Mouse (Mus musculus) MEL (cell line): ENCODE data around the gene Wdr70. TPM values are rescaled to one million over a fixed set of nuclear protein-coding genes. Genes with fewer than 3 reads are reported as not detected.

Source experiments
- DNase-seq: peaks from one replicate; pipeline ENCODE4 v3.0.0; 2011; ENCODE audit warnings: low read depth, low spot score
- H3K27ac ChIP-seq: 2 replicates; pipeline ENCODE4 v1.5.1; 2012; ENCODE audit warnings: low read depth, mild to moderate bottlenecking, control low read depth, low read length, moderate library complexity; ENCODE audit not compliant: control insufficient read depth
- H3K27me3 ChIP-seq, 2 experiments: fragments of 150-350 bp in 1 of 2; sonication (generic) in 1 of 2; 2 replicates each; pipeline ENCODE4 v1.6.1; 2012; ENCODE audit warnings: low read length in 2 of 2, mild to moderate bottlenecking in 2 of 2, improper control_type of control experiment in 1 of 2, moderate library complexity in 1 of 2; ENCODE audit not compliant: insufficient read depth in 2 of 2, control insufficient read depth in 1 of 2
- H3K36me3 ChIP-seq, 2 experiments: 2 replicates each; pipeline ENCODE4 v1.6.1; 2012 to 2014; ENCODE audit warnings: low read length in 2 of 2, improper control_type of control experiment in 1 of 2, inconsistent platforms in 1 of 2, mild to moderate bottlenecking in 1 of 2; ENCODE audit not compliant: insufficient read depth in 2 of 2, control insufficient read depth in 1 of 2
- H3K4me1 ChIP-seq, 2 experiments: fragments of 150-350 bp in 1 of 2; sonication (generic) in 1 of 2; 2 replicates each; pipeline ENCODE4 v1.6.1; 2012; ENCODE audit warnings: low read length in 2 of 2, improper control_type of control experiment in 1 of 2, mild to moderate bottlenecking in 1 of 2; ENCODE audit not compliant: insufficient read depth in 2 of 2, control insufficient read depth in 1 of 2
- H3K4me3 ChIP-seq, 2 experiments: fragments of 150-350 bp in 1 of 2; sonication (generic) in 1 of 2; 2 replicates each; pipeline ENCODE4 v1.5.1; 2012; ENCODE audit warnings: low read depth in 2 of 2, low read length in 2 of 2, mild to moderate bottlenecking in 2 of 2, moderate library complexity in 2 of 2, control low read depth in 1 of 2, improper control_type of control experiment in 1 of 2; ENCODE audit not compliant: control insufficient read depth in 1 of 2, insufficient read depth in 1 of 2
- H3K79me2 ChIP-seq: 2 replicates; pipeline ENCODE4 v1.6.1; 2012; ENCODE audit warnings: mild to moderate bottlenecking, low read length, moderate library complexity; ENCODE audit not compliant: control insufficient read depth, poor library complexity, insufficient read depth
- H3K9ac ChIP-seq: 2 replicates; pipeline ENCODE4 v1.6.1; 2012; ENCODE audit warnings: low read depth, mild to moderate bottlenecking, control low read depth, low read length, moderate library complexity; ENCODE audit not compliant: control insufficient read depth, poor library complexity, severe bottlenecking
- H3K9me3 ChIP-seq: fragments of 150-350 bp; sonication (generic); replicated peaks from 2 replicates; pipeline ENCODE4 v1.6.1; 2012; ENCODE audit warnings: mild to moderate bottlenecking, low read length, improper control_type of control experiment, moderate library complexity; ENCODE audit not compliant: insufficient read depth
- BHLHE40 ChIP-seq: IDR thresholded peaks from 2 replicates; pipeline ENCODE4 v1.6.1; 2012; ENCODE audit warnings: low read depth, mild to moderate bottlenecking, inconsistent platforms, low read length, improper control_type of control experiment, borderline replicate concordance
- CHD1 ChIP-seq: IDR thresholded peaks from 2 replicates; pipeline ENCODE4 v1.6.1; 2012; ENCODE audit warnings: low read depth, mild to moderate bottlenecking, inconsistent platforms, low read length, improper control_type of control experiment
- CTCF ChIP-seq, 3 experiments: IDR thresholded peaks in 2 of 3; conservative IDR thresholded peaks in 1 of 3; 2 replicates each; pipeline ENCODE4 v1.5.1; 2011 to 2012; ENCODE audit warnings: low read length in 3 of 3, low read depth in 2 of 3, mild to moderate bottlenecking in 2 of 3, improper control_type of control experiment in 1 of 3, inconsistent platforms in 1 of 3, mixed read lengths in 1 of 3, moderate library complexity in 1 of 3; ENCODE audit not compliant: control insufficient read depth in 1 of 3, insufficient read depth in 1 of 3, poor library complexity in 1 of 3, severe bottlenecking in 1 of 3
- E2F4 ChIP-seq: IDR thresholded peaks from 2 replicates; pipeline ENCODE4 v1.6.1; 2011; ENCODE audit warnings: low read depth, low read length, improper control_type of control experiment, borderline replicate concordance
- ETS1 ChIP-seq: IDR thresholded peaks from 2 replicates; pipeline ENCODE4 v1.6.1; 2012; ENCODE audit warnings: low read depth, mild to moderate bottlenecking, inconsistent platforms, low read length, improper control_type of control experiment, moderate library complexity
- JUND ChIP-seq: IDR thresholded peaks from 2 replicates; pipeline ENCODE4 v1.6.1; 2011; ENCODE audit warnings: low read depth, mild to moderate bottlenecking, improper control_type of control experiment, low read length
- MAFK ChIP-seq: IDR thresholded peaks from 2 replicates; pipeline ENCODE4 v1.6.1; 2011; ENCODE audit warnings: low read depth, mild to moderate bottlenecking, low read length, improper control_type of control experiment, borderline replicate concordance
- MAZ ChIP-seq: IDR thresholded peaks from 2 replicates; pipeline ENCODE4 v1.6.1; 2012; ENCODE audit warnings: low read depth, mild to moderate bottlenecking, inconsistent platforms, low read length, improper control_type of control experiment
- MXI1 ChIP-seq: IDR thresholded peaks from 2 replicates; pipeline ENCODE4 v1.6.1; 2011; ENCODE audit warnings: mild to moderate bottlenecking, low read depth, low read length, improper control_type of control experiment
- NELFE ChIP-seq: IDR thresholded peaks from 2 replicates; pipeline ENCODE4 v1.6.1; 2011; ENCODE audit warnings: low read depth, low read length, improper control_type of control experiment
- NRF1 ChIP-seq: IDR thresholded peaks from 2 replicates; pipeline ENCODE4 v1.6.1; 2014; ENCODE audit warnings: low read depth, mild to moderate bottlenecking, inconsistent platforms, low read length, improper control_type of control experiment, moderate library complexity; ENCODE audit not compliant: poor library complexity, insufficient read depth, severe bottlenecking
- RCOR1 ChIP-seq: IDR thresholded peaks from 2 replicates; pipeline ENCODE4 v1.6.1; 2012; ENCODE audit warnings: low read depth, mild to moderate bottlenecking, inconsistent platforms, low read length, improper control_type of control experiment
- TBP ChIP-seq: IDR thresholded peaks from 2 replicates; pipeline ENCODE4 v1.8.0; 2011; ENCODE audit warnings: low read depth, low read length, improper control_type of control experiment
- UBTF ChIP-seq: IDR thresholded peaks from 2 replicates; pipeline ENCODE4 v1.6.1; 2012; ENCODE audit warnings: low read depth, mild to moderate bottlenecking, inconsistent platforms, low read length, improper control_type of control experiment, moderate library complexity, borderline replicate concordance; ENCODE audit not compliant: insufficient read depth
- ZC3H11A ChIP-seq: IDR thresholded peaks from 2 replicates; pipeline ENCODE4 v1.6.1; 2012; ENCODE audit warnings: low read depth, mild to moderate bottlenecking, inconsistent platforms, low read length, improper control_type of control experiment
- polyA plus RNA-seq, 2 experiments: library from polyadenylated mRNA; stranded (reverse) in 1 of 2; unstranded in 1 of 2; fragments of >175 nt in 1 of 2; fragments of >200 nt in 1 of 2; gene quantifications; 2 replicates each; pipeline versions ENCODE4 v1.2.1 to v1.2.4; 2012; ENCODE audit warnings: low replicate concordance in 2 of 2, low read depth in 1 of 2; ENCODE audit not compliant: insufficient read length in 2 of 2, insufficient read depth in 1 of 2, missing spikeins in 1 of 2
- total RNA-seq: library from RNA; depleted of rRNA; stranded (reverse); fragments of 300-350 nt; gene quantifications from 2 replicates; pipeline ENCODE4 v1.2.3, GENCODE M21; 2012

Wdr70 gene
- total and polyA plus RNA-seq, 3 experiments: 40.7 to 48.8 TPM; not detected in 1

DNA sequence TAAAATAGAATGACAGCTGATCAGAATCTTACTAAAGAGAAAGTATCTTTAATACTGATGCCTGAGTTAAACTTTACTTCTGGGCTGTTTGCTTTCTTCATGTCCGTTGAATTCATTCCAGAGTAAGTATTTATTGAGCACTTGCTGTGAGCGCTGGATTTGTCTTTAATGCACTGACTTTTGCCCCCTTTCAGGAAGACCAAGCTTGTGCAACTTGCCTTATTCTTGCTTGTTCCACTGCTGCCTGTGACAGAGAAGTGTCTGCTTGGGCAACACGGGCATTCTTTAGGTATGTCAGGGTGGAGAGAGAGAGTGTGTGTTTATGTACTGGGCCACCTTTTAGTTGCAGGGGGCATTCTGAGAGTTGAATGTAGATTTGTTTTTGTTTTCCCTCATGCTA lies 32.3 kb upstream of the Wdr70 start:
- no peaks in the 10 kb centered on the region for H3K4me1 ChIP-seq
- peaks cover 0 to 60% of the 10 kb centered on the region in 2 experiments; a peak in 3 of 4 replicates for H3K36me3 ChIP-seq
- H3K27ac ChIP-seq: no peak overlapping the region
- no peaks in the 10 kb centered on the region for H3K27me3 ChIP-seq
- no peak for TF ChIP-seq MAZ
- TF ChIP-seq UBTF: no peak
- no peak for TF ChIP-seq BHLHE40
- TF ChIP-seq ETS1: no peak
- TF ChIP-seq E2F4: no peak
- no peak for TF ChIP-seq JUND
- TF ChIP-seq NRF1: no peak
- no peak for TF ChIP-seq NELFE
- no peak for TF ChIP-seq TBP
- no peaks in the 10 kb centered on the region for H3K79me2 ChIP-seq
- H3K9me3 ChIP-seq: no peaks in the 10 kb centered on the region
- no peak overlapping the region for H3K9ac ChIP-seq
- DNase-seq: no peak
- no peak overlapping the region for H3K4me3 ChIP-seq

DNA sequence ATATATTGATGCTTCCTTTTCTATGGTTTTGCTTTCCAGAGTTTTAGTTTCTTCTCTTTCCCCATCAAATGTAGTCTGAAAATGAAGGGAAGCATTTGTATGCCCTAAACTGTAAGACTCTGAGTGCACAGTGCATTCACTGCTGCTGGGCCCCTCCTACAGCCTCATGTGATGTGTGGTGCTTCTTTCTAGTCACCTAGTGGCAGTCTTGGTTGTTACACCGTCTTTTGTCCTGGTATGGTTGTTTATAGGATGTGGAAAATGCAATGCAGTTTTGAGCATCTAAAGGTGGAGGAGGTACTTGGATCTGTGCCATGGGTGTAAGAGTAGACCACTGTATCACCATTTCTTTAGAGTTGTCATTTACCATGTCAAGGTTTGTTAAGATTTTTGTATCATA lies 30.3 kb upstream of the Wdr70 start:
- Histone ChIP-seq H3K4me3 (no peak overlapping the region), H3K9me3 (no peaks in the 10 kb centered on the region), H3K4me1 (no peaks in the 10 kb centered on the region), H3K27ac (no peak overlapping the region), H3K36me3 (peaks cover 0 to 65% of the 10 kb centered on the region in 2 experiments; a peak in 3 of 4 replicates), H3K27me3 (no peaks in the 10 kb centered on the region), H3K9ac (no peak overlapping the region), H3K79me2 (no peaks in the 10 kb centered on the region)
- TF ChIP-seq ZC3H11A: no peak
- peak in 2 of 3 experiments; percentile 20 to 28; a peak in 3 of 6 replicates for TF ChIP-seq CTCF (IDR thresholded peaks at IDR 0.05 in 2 of 3, conservative IDR thresholded peaks at IDR 0.05 in 1 of 3; ENCODE audit: control insufficient read depth in 1 of 3, insufficient read depth in 1 of 3, low read depth in 2 of 3, low read length in 3 of 3, poor library complexity in 1 of 3, severe bottlenecking in 1 of 3)
- TF ChIP-seq MXI1: no peak
- peak; percentile 56 for DNase-seq

DNA sequence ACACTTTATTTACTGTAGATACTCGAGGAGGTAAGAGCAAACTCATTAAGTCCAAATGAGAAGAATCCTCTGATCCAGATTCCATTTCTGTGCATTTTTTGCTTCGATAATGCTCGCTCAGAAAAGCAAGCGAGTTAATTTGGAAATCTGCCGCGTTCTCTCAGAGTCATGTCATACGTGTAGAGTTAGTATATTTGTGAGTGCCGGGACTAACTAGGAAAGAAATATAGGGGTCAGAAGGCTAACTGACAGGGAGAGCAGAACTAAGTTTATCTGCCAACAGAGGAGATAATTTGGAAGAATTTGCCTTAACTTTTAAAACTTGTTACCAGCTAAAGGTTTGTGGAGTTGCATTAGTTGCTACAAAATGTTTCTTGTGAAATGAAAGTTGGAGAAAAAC lies 10.8 kb upstream of the Wdr70 start:
- DNase-seq: no peak
- H3K4me1 ChIP-seq: peaks cover 4 to 12% of the 10 kb centered on the region in 2 experiments
- peaks cover 19 to 27% of the 10 kb centered on the region in 2 experiments for H3K36me3 ChIP-seq
- peak overlapping the region; percentile 84 for H3K9ac ChIP-seq
- TF ChIP-seq MAFK (no peak), RCOR1 (no peak), ZC3H11A (no peak), CHD1 (peak; percentile 92; the same call in 1 of the 2 replicates)
- H3K27me3 ChIP-seq: no peaks in the 10 kb centered on the region
- peak overlapping the region; percentile 82 to 90 for H3K4me3 ChIP-seq
- peak overlapping the region; percentile 82 for H3K27ac ChIP-seq
- H3K79me2 ChIP-seq: peaks cover 40% of the 10 kb centered on the region
- H3K9me3 ChIP-seq: no peaks in the 10 kb centered on the region
